Mouse (Mus musculus): Measurements from ENCODE around the gene Tmeff2.
"Not testable (repeated sequence)": the region's sequence is repeated elsewhere in the genome, so short reads cannot be mapped to it uniquely, and the experiment has no call there.

The Tmeff2 gene

DNA sequence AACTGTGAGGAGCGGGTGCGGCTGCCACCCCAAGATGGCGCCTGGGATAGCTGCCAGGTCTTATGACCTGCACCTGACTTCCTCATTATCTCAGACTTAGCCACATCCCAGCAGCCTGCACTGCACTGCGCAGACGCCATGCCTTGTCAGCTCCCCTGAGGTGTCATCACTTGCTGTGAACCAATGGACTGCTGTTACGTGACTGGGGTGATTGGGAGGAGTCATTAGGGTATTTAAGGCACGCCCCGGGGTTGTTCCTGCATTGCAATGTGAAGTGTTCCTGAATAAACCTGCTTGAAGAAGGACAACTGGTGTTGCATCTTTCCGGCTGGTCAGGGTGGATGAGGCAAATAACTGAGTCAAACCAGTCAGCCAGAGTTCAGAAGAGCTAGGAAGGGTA is at the start of gene Tmeff2:
Gene Tmeff2 (plus strand): TSS at position 262 of the 400 bp plus-strand sequence.
- DNase-seq: not testable (repeated sequence)

DNA sequence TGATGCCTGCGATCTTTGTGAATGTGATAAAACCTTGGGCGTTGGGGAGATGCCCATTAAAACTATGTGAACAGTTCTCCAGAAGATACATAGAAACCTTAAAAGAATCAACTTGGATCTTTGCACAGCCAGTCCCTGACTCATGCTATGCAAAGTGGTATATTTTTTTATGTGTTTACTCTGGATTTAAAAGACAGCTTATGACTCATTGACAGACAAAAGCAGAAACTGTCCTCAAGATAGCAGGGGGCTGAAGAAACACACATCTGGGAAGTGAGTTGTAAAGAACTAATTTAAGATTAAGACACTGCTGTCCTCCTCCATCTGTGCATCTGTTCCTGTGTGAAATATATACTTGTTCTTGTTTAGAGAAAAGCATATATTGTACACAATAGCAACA is 38.9 kb upstream of the Tmeff2 start:
- no peak for DNase-seq

DNA sequence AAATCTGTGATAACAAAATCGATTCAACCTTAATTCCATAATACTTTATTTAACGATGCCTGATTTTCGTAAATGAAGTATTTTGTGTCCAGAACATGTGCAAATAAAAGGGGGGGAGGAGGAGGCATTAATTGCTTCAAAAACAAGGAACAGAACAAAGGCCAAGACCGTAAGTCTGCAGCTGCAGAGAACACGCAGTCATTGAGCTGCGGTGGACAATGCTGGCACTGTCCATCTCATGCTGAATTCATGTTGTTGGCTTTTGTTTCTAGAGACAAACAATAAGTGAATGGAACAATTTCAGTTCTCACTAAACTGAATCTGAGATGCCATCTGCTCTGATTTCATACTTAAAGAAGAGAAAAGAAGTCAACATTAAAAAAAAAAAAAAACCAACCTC is 2.8 kb upstream of the Tmeff2 start:
- no peak for DNase-seq

DNA sequence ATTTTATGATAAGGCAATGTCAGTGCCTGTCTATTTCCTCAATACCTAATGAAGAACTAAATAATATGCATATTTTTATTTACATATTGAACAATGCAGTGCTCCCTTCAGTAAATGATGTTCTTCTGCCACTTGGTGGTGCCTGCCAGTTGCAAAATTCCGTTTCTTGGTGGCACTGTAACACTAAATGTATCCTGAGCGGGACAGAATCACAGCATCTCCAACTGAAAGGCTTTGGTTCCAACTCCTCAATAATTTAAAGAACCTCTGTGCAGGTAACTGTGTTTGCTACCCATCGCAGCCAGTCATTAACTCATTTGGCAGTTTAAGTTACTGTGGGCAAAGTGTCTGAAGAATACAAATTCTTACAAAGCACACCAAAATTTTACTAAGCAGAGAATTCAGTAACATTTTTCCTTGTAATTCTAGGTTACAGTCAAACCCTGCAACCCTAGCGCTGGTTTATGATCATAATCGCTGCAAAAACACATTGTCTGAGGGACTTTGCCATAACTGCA is 24.4 kb downstream of the Tmeff2 start:
- DNase-seq: no peak

DNA sequence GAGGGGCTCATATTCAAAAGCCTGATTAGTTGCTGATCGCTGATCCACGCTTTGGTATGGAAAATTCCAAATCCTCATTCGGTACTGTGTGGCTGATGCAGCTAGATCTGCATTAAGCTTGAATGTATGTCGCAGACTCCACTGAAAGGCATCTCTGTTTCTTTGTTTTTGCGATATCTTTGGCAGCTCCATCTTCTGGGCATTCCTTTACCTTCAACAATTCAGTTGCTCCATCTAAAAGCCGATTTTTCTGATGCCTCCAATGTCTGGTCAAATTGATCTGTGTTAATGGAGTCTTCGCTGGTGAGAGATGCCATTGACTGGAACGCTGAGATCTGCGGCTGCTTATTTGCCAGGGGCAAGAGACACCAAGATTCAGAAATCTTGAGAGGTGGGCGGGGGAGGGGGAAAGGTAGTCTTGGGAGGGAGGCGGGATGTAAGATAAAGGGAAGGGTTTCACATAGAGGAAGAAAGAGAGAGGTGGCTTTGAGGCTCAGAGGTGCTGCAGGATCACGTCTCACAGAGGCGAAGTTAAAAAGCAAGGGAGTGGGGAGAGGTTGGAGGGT is 25.0 kb downstream of the Tmeff2 start:
- no peak for DNase-seq

DNA sequence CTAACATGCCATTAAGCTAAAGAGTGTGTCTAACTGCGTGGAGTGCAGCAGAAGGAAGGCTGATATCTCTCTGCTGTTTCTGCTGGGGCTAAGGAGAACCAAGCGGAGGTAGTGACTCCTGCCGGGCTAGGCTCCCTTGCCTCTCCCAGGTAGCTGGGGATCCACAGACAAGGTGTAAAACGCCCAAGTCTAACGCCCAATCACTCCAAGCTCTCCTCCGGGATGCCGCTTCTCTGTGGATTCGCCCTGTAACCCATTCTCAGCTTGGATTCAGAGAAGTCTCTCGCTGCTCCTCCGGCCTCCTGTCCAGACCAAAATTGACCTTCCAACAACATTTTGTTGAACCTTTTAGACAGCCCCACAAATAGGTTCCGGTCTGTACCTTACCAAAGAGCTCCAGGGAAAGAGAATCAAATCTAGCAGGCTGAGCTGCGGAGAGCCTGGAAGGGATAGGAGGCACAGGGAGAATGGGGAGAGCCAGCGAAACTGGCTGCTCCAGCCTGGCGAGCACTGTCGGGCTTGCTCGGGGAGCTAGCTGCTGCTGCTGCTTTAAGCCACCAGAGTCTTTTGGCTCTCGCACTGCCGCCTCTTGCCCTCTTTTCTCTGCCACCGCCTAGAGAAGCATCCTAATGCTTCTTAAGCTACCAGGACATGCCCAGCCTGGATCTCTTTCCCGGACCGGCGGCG is 26.1 kb downstream of the Tmeff2 start:
- no peak for DNase-seq

DNA sequence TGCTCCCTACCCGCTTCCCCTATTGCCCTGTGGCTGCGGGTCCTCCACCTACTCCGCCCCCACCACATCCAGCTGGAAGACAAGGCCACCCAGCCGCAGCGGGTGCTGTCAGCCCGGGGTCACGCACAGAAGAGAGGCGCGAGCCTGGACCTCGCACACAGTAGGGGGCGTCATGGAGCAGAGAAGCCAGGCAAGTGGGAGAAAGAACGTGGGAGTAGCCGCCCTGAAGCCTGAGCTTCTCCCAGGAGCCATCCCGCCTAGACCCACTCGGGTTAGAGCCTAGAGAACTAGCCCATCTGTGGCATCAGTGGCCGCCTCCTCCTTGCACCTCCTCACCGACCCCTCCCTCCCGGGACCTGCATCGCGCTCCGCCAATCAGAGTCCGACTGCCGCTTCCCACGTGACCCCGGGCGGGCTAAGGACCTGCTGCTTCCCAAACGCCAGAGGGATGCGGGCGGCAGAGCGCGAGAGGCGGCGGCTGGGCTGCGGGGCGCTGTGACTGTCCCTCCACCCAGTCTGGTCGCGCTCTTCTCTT is 26.7 kb downstream of the Tmeff2 start:
- DNase-seq: peak; percentile 37

DNA sequence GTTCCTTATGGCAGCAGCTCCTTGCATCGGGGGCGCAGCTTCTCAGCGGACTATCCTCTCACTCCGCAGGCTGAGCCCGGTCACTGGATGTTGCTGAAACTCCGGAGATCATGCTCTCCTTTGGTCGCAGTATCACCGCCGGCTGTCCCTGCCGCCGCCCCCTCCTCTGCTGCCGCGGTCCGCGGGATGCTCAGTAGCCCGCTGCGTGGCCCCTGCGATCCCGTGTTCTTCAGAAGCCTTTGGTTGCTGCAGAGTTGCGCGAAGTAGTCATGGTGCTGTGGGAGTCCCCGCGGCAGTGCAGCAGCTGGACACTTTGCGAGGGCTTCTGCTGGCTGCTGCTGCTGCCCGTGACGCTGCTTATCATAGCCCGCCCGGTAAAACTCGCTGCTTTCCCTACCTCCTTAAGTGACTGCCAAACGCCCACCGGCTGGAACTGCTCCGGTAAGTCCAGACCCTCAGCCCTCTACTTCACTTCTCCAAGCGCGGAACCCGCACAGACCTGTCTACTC is 27.3 kb downstream of the Tmeff2 start:
- DNase-seq: no peak

DNA sequence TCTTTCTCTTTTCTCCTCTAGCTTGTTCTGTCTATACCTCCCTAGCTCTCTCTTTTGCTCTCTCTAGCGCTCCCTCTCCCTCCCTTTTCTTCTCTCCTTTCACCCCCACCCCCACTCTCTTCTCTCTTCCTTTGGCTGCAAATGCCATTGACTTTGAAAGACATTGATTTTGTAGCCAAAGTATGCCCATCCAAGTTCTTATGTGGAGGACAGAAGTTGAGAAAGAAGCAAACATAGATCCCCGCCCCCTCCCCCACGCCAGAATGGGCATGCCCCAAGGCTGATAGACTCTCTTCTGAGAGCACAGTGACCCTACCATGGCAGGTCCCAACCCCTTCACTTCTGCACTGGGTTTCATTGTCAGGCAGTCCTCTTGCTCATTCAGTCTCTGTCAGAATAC is 28.3 kb downstream of the Tmeff2 start:
- DNase-seq: no peak

DNA sequence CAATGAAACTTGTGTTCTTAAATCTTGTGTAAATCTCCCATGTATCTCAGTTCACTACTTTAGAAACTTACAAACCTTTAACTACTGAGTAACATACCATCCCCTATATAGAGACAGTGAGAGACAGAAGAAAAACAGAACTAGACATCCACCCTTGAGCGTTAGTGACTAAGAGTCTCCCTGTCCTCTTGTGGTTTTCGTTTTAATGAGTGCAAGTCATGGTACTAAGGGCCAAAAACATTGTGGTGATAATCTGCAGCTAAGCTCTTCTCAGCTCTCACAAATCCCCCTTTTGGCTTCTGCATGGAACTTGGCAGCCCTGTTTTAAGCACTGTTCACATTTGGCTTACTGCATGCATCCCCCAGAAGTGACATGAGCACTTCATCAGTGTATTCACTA is 34.6 kb downstream of the Tmeff2 start:
- no peak for DNase-seq

DNA sequence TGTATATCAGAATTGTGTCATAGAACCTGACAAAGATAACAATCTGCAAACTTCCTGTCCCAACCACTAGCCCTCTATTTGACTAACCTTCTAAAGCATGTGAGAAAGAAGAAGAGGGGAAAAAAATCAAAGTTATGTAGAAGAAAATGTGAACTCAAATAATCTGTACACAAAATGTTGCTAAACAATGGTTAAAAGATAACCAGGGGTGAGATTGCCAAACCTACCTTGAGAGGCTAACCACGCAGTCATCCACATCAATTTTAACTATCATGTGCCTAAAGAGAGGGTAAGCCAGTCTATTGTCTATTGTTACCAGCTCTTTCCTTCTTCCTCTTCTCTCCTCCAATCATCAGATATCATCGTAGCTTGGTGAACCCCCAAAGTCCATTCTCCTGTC is 35.0 kb downstream of the Tmeff2 start:
- no peak for DNase-seq

DNA sequence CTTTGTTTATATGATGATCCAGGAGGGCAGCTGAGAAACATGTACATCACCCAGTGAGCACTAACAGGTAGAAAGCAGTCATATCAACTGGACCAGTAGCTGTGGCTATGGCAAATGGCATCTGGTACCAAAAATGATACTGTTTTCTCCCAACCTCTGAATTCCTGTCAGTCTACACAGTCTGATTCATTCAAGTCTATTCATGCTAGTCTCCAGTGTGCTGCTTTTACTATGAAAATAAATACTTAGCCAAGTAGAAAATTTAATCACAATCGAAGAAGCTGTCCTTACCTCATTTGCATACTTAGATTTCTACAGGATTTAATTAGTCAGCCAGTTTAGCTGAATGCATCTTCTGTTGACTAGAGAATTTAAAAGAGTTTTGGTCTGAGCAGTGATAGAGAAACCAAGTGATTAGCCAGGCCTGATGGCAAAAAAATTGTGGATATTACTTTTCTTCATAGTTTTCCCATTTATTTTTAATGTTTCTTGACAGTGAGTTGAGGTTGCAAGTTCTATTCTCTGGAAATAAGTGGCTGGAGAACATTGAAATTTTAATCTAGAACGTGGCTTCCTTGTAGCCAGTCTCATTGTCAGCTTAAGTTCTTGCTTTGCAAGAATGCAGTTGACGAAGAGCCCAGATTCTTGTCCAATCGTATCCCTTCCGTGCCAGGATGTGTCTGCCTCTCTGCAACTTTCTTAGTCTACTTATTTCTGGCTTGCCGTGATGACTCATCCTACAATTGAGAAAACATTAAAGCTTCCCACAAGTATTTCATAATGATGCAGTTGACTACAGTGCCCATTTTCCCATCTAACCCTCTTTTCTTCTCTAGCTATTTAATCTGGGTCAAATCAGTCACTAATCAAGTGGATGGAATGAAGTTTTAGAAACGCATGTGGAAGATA is 39.9 kb downstream of the Tmeff2 start:
- no peak for DNase-seq

DNA sequence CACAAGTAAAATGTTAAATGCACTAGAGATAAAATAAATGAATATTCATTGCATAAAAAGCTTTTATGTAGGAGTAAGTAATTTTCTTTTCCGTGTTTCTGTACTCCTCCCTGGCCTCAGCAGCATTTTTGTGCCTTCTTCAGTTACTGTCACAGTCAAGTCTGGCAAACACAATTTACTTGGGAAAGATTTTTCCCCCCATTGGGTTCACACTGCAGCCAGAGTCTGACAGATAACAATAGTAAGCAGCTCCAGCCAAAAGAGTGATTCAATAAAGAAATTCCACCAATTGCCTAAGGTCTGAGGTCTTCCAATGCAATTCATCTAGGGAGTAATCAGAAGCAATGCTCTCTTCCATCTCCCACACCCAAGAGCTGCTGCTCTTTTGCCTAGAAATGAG is 48.1 kb downstream of the Tmeff2 start:
- no peak for DNase-seq

DNA sequence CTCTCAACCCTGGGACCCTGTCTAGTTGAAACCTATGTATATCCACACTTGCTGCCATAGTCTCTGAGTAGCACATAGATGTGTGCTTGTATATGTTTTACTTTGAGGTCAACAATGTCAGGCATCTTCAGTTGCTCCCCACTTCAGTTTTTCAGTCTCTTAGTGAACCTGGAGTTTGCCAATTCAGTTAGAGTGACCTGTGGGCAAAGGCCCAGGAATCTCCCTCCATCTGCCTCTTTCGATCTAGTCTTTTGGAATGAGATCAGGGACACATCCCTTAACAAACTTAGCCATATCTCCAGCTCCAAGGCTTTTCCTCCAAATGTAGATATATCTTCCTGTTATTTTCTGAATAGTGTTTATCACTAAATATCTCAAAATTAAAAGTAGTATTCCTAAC is 58.4 kb downstream of the Tmeff2 start:
- no peak for DNase-seq

DNA sequence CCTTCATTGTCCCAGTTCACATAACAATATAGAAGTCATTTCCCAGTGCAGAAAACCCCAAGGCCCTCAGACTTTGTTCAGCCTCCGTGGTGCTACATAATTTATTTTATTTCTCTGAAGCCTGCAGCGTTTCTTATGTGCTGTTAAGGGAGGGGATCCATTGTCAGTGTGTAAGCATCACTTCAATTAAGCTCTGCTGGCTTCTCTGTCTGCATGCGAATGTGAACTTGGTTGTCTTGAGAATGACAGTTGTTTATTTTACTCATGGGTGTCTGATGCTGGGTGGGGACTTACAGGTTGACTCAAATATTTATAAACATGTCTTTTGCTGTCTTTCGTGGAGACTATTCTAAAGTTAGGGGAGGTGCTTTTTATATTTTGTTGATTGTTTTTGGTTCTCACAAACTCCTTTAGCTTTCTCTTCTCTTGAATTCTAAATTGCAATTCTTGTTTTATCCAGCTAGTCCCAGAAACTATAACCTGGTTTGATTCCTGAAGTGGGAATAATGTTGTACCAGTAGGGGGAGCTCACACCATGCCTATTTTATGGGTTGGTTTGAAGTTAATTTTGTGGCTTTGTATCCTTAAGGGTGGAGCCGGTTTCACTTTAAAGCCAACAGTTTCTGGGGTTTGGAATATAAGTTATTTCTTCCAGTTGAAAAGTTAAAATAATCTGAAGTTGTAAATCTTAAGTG is 61.7 kb downstream of the Tmeff2 start:
- DNase-seq: peak; percentile 19

DNA sequence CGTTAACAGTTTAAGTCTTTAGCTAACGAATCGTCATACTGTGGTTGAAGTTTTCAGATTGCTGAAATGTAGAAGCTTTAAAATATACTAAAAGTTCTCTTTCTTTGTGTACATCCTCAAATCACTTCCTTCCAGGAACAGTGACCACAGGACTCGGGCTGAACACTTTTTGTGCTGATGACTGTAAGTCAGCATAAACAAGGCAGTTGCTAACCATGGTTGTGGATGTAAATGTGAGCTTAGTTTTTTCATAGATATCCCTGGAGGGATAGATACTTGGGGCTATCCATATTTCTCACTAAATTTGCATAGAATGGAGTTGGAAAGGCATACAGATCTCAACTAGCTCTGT is 62.2 kb downstream of the Tmeff2 start:
- DNase-seq: no peak

DNA sequence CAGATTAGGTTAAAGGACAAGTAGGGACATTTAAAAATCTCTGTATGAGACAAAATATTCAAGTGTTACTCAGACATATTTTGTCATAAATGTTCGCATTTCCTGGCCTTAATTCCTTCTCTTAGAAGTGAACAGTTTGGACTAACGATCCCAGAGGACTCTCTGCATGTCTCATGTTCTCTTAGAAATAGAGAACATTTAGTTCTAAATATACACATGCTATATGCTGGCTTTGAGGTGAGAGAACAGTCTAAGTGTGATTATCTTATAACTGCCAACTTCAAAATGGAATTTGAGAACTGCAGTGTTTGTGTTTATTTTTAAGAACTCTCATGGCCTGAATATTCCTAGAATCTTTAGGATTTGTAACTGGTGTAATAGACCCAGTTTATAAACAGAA is 69.2 kb downstream of the Tmeff2 start:
- DNase-seq: no peak

DNA sequence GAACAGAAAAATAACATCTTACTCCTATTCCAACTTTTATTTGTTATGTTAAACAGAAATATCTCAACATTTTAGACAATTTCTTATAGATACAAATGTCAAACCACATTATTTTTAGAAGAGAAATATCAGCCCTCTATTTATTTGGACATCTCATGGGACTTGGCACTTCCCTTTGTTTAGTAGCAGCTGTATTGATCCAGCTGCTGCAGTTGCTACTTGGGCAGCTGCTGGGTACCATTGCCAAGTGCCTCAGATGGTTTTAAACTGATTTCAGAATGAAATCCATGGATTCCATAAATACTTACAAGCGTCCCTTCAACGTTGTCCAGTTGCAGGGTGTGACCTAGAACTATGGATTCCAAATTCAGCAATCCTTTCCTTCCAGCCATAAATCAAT is 70.4 kb downstream of the Tmeff2 start:
- DNase-seq: no peak

DNA sequence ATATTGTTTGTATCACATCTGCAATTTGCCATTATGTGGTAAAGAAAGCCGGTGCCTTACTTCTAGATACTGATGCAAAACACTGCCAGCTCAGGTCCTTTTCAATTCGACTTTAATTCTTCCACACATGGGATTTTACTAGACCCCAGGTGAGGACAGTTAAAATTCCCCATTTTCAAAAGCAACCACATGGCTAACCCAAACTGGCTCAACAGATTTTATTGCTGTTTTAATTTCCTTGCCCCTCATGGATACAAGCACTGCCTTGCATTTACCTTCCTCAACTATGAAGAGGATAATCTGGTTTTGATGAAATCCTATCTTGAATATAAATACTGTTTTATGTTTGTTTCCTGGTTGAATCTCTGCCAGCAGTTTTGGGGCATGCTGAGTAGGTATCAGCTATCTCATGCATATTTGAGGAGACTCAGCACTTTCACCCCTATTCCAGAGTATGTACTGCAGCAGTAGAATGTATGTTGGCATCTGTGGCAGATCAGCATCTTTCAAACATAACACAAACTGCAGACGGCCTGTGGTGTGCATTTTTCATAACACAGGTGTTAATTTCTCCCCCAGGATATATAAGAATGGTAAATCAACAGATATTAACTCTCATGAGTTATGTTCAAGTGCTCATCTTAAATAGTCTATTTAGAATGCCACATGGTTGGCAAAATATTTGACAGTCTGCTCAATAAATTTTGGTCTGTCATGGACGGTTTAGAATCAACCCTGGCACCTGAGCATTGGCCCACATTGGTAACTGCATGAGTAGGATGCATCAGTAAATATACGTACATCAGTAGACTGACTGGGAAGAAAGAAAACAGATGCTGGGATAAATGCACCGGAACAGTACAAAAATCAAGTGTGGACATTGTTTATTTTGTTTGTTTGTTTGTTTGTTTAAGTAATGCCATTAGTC is 72.3 kb downstream of the Tmeff2 start:
- DNase-seq: no peak

DNA sequence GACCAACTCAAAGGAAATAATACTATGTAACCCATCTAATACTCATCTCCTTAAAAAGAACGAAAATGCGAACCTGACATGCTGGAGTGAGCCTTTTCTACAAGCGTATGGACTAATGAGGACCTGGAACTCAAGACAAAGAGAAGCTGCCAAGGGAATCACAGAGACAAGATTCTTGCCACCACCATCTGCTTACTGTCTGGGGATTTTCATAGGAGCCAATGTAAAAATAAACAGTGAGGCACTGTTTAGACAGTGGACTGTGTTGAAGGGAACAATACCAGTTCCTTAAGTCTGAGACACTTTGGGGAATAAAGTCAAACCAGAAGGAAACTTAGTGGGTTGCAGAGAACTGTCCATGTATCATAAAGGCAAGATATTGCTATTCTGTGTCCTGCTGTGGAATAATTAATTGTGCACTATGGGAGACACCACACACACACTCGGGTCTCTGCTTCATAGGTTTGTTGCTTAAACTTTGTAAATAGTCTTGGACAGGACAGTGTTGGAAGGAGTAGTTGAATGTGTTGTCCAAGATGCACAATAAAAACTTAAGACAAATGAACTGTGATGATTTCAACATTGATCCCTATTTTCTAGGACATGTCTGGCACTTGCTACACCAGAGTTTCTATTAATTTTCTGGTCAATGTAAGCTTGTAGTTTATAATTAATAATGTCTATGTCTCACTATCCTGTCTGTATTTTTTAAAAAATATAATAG is 79.1 kb downstream of the Tmeff2 start:
- no peak for DNase-seq

DNA sequence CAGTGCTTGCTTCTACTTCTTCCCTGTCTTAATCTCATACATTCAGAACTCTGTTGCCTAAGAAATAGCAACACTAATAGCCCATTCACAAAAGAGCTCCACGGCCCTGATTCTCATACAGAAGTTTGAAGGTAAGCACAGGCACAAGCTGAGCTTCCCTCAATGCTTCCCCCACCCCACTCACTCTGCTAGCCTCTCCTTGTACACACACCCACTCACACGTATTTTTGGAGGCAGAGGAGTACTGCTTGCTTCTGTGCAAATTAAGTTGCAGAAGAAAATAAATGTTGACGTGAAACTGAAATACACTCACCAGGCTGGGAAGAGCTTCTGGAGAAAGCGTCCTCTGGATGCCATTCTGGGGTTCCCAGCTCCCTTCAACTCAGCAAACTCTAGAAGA is 80.1 kb downstream of the Tmeff2 start:
- no peak for DNase-seq
